Mouse (Mus musculus): Measurements from ENCODE around the gene Gpn3. TPM values are rescaled to one million over a fixed set of nuclear protein-coding genes. Genes with fewer than 3 reads are reported as not detected.

Gpn3 gene
- polyA plus RNA-seq, 1 experiment, result 5.1 TPM

DNA sequence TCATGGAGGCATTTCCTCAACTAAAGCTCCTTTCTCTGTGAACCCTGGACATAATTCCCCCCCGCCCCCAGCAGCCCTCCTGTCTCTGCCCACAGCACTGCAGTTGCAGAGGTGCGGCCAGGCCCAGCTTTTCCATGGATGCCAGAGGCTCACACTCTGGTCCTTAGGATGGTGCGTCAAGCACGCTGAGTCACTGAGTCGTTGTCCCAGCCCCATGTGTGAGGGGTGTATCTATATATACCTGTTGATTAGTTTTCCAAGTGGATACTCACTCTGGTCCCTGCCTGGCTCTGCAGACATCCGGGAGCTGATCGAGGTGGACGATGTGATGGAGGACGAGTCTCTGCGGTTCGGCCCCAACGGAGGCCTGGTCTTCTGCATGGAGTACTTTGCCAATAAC is 6.5 kb downstream of the Gpn3 start:
- Histone ChIP-seq H3K9me3 (ENCODE audit: control insufficient read depth, low read length) (no peaks in the 10 kb centered on the region), H3K4me1 (ENCODE audit: control insufficient read depth) (peaks cover 17% of the 10 kb centered on the region), H3K4me3 (replicated peaks) (no peak overlapping the region), H3K27me3 (ENCODE audit: control insufficient read depth) (no peaks in the 10 kb centered on the region), H3K36me3 (ENCODE audit: control insufficient read depth) (peaks cover 85% of the 10 kb centered on the region)
- TF ChIP-seq TAL1 (IDR thresholded peaks at IDR 0.05; ENCODE audit: low read length), result no peak

DNA sequence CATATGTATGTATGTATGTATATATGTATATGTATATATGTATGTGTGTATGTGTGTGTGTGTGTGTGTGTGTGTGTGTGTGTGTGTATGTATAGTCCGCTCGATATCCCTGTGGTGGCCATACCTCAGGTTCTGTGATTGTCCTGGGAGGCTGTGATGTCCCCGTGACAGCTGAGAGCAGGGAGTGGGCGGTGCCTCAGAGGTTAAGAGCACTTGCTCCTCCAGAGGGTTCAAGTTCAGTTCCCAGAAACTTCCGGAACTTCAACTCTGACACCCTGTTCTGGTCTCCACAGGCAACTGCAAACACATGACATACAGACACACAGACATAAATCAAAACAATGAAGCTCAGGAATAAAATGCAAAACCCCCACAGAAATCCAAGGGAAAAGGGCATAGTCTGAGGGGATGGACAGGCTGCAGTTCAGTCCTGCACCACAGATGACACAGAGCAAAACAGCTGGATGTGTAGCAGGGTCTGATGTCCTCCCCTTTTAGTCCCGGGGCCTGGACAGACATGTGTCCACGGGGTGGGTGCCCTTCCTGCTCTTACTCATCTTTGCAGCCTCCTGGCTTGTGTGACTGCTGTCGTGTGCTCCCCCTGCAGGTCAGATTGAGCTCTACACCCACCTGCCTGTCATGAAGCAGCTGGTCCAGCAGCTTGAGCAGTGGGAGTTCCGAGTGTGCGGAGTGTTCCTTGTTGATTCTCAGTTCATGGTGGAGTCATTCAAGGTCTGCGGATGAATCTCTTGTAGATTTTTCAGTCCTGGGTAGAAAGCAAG is 7.9 kb downstream of the Gpn3 start:
- H3K4me3 ChIP-seq (replicated peaks), result no peak overlapping the region
- H3K27me3 ChIP-seq (ENCODE audit: control insufficient read depth), result no peaks in the 10 kb centered on the region
- H3K36me3 ChIP-seq (ENCODE audit: control insufficient read depth), result peaks cover 74% of the 10 kb centered on the region
- H3K4me1 ChIP-seq (ENCODE audit: control insufficient read depth), result peaks cover 7% of the 10 kb centered on the region
- TF ChIP-seq GATA1 (IDR thresholded peaks at IDR 0.05; ENCODE audit: low read length) (no peak), TAL1 (IDR thresholded peaks at IDR 0.05; ENCODE audit: low read length) (no peak)
- no peaks in the 10 kb centered on the region for H3K9me3 ChIP-seq (ENCODE audit: control insufficient read depth, low read length)

DNA sequence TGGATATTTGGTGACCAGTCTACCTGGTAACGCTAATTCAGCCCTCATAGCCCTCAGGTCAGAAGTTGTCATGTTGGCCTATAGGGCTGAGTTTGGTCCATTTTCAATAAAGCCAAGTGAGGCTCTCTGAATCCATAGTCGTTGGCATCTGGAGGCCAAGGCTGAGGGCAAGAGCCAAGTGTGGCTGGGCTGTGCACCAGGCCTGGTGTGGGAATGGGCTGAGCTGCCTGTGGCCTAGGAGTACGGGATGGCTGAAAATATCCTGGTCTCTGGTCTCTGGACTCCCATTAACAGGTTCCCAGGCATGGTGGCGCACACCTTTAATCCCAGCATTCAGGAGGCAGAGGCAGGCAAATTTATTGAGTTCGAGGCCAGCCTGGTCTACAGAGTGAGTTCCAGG is 18.3 kb downstream of the Gpn3 start:
- TF ChIP-seq TAL1 (IDR thresholded peaks at IDR 0.05; ENCODE audit: low read length) (no peak), GATA1 (IDR thresholded peaks at IDR 0.05; ENCODE audit: low read length) (no peak)
- no peaks in the 10 kb centered on the region for H3K9me3 ChIP-seq (ENCODE audit: control insufficient read depth, low read length)
- H3K36me3 ChIP-seq (ENCODE audit: control insufficient read depth), result peaks cover 21% of the 10 kb centered on the region
- no peaks in the 10 kb centered on the region for H3K27me3 ChIP-seq (ENCODE audit: control insufficient read depth)
- H3K4me3 ChIP-seq (replicated peaks), result no peak overlapping the region
- peaks cover 22% of the 10 kb centered on the region for H3K4me1 ChIP-seq (ENCODE audit: control insufficient read depth)

DNA sequence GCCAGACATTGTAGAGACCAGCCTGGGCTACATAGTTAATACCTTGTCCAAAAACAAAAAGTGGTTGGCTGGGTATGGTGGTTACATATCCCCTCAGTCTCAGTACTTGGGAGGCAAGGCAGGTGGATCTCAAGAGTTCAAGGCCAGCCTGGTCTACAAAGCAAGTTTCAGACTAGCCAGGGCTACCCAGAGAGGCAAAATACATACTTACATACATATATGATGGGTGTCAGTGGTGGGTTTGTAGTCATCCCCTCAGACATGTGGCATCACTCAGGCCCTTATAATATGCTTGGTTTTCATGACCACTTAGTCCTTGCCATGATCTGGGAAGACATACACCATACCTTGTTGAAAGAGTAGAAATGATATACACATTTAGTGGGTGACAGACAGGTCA is 19.0 kb downstream of the Gpn3 start:
- Histone ChIP-seq H3K36me3 (ENCODE audit: control insufficient read depth) (peaks cover 26% of the 10 kb centered on the region), H3K4me3 (replicated peaks) (no peak overlapping the region), H3K9me3 (ENCODE audit: control insufficient read depth, low read length) (no peaks in the 10 kb centered on the region), H3K4me1 (ENCODE audit: control insufficient read depth) (peaks cover 24% of the 10 kb centered on the region), H3K27me3 (ENCODE audit: control insufficient read depth) (no peaks in the 10 kb centered on the region)
- no peak for TF ChIP-seq GATA1 (IDR thresholded peaks at IDR 0.05; ENCODE audit: low read length)
- no peak for TF ChIP-seq TAL1 (IDR thresholded peaks at IDR 0.05; ENCODE audit: low read length)

DNA sequence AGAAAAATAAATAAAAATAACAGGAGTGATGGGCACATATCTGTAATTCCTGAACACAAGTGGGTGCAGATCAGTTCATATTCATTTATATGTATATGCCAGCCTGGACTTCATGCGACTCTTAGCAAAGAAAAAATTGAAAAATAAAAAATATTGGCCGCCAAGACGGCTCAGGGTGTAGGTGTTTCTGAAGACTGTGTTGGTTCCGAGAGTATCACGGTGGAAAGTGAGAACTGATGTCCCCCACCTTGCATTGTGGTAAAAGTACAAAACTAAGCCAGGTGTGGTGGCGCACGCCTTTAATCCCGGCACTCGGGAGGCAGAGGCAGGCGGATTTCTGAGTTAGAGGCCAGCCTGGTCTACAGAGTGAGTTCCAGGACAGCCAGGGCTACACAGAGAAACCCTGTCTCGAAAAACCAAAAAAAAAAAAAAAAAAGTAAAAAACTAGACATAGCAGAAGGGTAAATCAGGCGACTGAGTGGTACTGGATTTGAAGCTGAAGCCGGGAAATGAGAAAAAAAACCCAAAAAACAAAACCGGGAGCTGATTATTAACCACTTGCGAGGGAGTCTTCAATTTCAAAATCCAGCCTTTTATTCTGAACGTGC is 19.6 kb downstream of the Gpn3 start:
- TF ChIP-seq GATA1 (IDR thresholded peaks at IDR 0.05; ENCODE audit: low read length) (no peak), TAL1 (IDR thresholded peaks at IDR 0.05; ENCODE audit: low read length) (no peak)
- H3K4me1 ChIP-seq (ENCODE audit: control insufficient read depth), result peaks cover 24% of the 10 kb centered on the region
- H3K9me3 ChIP-seq (ENCODE audit: control insufficient read depth, low read length), result no peaks in the 10 kb centered on the region
- no peaks in the 10 kb centered on the region for H3K27me3 ChIP-seq (ENCODE audit: control insufficient read depth)
- H3K4me3 ChIP-seq (replicated peaks), result peak overlapping the region; percentile 95
- H3K36me3 ChIP-seq (ENCODE audit: control insufficient read depth), result peaks cover 26% of the 10 kb centered on the region

DNA sequence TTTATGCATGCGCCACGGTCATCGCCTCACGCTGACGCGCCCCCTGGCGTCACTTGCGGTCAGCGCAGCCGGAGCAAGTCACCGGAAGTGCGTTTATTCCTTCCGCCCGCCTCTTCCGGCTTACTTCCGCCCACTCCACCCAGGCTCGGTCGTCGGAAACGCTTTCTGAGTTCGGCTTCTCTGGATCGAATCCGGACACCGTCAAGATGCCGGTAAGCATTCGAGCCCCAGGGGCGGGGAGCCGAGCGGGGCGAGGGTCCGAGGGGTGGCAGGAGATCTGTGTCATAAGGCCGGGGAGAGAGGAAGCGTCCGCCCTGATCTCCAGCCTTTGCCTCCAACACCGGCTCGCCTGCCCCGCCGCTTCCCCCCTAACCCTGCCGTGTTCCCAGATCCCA is 20.1 kb downstream of the Gpn3 start, which contains the start of gene Arpc3:
Arpc3 (plus strand) TSS at position 93 of the 395 bp plus-strand sequence.
- H3K9me3 ChIP-seq (ENCODE audit: control insufficient read depth, low read length), result no peaks in the 10 kb centered on the region

DNA sequence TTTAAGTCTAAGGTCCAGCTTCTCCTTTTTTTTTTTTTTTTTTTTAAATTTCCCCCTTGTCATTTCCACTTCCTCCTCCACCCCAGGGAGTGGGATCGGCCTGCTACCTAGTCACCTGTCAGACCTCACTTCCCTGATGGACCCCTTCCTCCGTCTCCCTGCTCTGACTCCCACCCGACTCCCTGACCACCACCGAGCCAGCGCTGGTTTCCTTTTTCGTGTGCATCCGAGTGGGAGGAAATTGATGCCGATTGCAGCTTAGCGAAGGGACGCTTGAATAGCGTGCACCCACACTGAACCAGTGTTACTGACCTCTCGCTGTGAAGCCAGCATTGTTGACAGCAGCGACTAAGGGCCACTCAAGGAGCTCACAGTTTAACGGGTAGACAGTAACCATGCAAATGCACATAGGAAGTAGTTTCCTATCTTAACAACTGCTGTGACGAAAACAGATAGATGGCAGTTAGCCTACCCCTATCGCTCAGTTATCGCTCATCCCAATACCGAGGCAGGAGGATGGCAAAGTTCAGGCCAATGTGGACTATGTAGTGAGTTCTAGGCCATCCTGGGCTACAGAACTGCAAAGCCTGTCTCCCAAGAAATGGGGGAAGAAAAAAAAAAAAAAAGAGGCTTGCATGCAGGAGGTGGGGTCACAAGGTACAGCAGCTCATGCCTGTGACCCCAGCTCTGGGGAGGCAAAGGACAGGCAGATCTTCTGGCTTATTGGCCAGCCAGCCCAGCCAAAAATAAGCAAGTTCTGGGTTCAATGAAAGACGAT is 20.7 kb downstream of the Gpn3 start:
- Histone ChIP-seq H3K27me3 (ENCODE audit: control insufficient read depth) (no peaks in the 10 kb centered on the region), H3K4me3 (replicated peaks) (peak overlapping the region; percentile 95), H3K4me1 (ENCODE audit: control insufficient read depth) (peaks cover 26% of the 10 kb centered on the region), H3K36me3 (ENCODE audit: control insufficient read depth) (peaks cover 36% of the 10 kb centered on the region), H3K9me3 (ENCODE audit: control insufficient read depth, low read length) (no peaks in the 10 kb centered on the region)
- TF ChIP-seq TAL1 (IDR thresholded peaks at IDR 0.05; ENCODE audit: low read length), result no peak
- TF ChIP-seq GATA1 (IDR thresholded peaks at IDR 0.05; ENCODE audit: low read length), result no peak

More for the DNA sequence above, 20.1 kb downstream of the Gpn3 start, which contains the start of gene Arpc3:
- Histone ChIP-seq H3K27me3 (ENCODE audit: control insufficient read depth) (no peaks in the 10 kb centered on the region), H3K4me1 (ENCODE audit: control insufficient read depth) (peaks cover 24% of the 10 kb centered on the region), H3K36me3 (ENCODE audit: control insufficient read depth) (peaks cover 30% of the 10 kb centered on the region), H3K4me3 (replicated peaks) (peak within 1 kb of the TSS; percentile 95)
- TF ChIP-seq GATA1 (IDR thresholded peaks at IDR 0.05; ENCODE audit: low read length) (no peak), TAL1 (IDR thresholded peaks at IDR 0.05; ENCODE audit: low read length) (no peak)

DNA sequence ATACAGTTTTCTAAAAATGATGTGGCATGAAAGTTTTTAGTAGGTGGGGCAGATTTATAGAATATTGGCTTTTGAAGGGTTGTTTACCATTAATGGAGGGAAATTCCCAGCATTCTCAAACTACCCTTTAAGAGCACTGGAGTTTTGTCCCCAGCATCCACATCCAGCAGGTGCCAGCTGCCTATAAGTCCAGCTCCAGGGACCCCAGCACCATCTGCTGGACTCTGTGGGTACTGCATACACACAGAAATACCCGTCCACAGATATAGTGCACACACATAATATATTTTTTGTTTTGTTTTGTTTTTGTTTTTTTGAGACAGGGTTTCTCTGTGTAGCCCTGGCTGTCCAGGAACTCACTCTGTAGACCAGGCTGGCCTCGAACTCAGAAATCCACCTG is 22.2 kb downstream of the Gpn3 start:
- Histone ChIP-seq H3K4me3 (replicated peaks) (no peak overlapping the region), H3K36me3 (ENCODE audit: control insufficient read depth) (peaks cover 49% of the 10 kb centered on the region), H3K9me3 (ENCODE audit: control insufficient read depth, low read length) (no peaks in the 10 kb centered on the region), H3K27me3 (ENCODE audit: control insufficient read depth) (no peaks in the 10 kb centered on the region), H3K4me1 (ENCODE audit: control insufficient read depth) (peaks cover 26% of the 10 kb centered on the region)
- TF ChIP-seq TAL1 (IDR thresholded peaks at IDR 0.05; ENCODE audit: low read length) (no peak), GATA1 (IDR thresholded peaks at IDR 0.05; ENCODE audit: low read length) (no peak)

DNA sequence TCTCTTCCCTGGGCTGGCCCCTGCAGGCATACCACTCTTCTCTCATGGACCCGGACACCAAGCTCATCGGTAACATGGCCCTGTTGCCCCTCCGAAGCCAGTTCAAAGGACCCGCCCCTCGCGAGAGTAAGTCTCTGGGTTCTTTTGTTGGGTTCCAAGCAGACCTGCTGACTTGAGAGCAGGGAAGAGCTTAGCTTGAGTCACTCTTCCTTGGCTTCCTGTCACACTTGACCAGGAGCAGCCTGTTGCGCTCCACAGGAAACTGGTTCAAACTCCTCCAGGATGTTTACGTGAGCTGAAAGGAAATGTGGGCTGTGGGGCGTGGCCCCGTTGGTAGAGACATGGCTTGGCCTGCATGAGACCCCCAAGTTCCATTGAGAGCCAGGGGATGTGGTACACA is 25.1 kb downstream of the Gpn3 start:
- Histone ChIP-seq H3K9me3 (ENCODE audit: control insufficient read depth, low read length) (no peaks in the 10 kb centered on the region), H3K36me3 (ENCODE audit: control insufficient read depth) (peaks cover 64% of the 10 kb centered on the region), H3K4me3 (replicated peaks) (no peak overlapping the region), H3K27me3 (ENCODE audit: control insufficient read depth) (no peaks in the 10 kb centered on the region), H3K4me1 (ENCODE audit: control insufficient read depth) (peaks cover 22% of the 10 kb centered on the region)
- TF ChIP-seq GATA1 (IDR thresholded peaks at IDR 0.05; ENCODE audit: low read length), result no peak
- no peak for TF ChIP-seq TAL1 (IDR thresholded peaks at IDR 0.05; ENCODE audit: low read length)

All from erythroblast, embryonic 14.5 days (primary cell).